Mouse (Mus musculus) spleen, adult 2 months (tissue): Measurements from ENCODE around the gene Hs6st3. TPM values are rescaled to one million over a fixed set of nuclear protein-coding genes. Genes with fewer than 3 reads are reported as not detected.

Experiments used
- DNase-seq, 2 experiments: peaks; one replicate each; pipeline versions ENCODE4 v3.0.0 to v3.0.0-alpha.2; 2012 to 2021; ENCODE audit warnings: low spot score in 2 of 2, low read depth in 1 of 2
- H3K27ac ChIP-seq: fragments of 200-500 bp; 2 replicates; pipeline ENCODE4 v1.5.1; 2012; ENCODE audit warnings: low read length, inconsistent platforms; ENCODE audit not compliant: insufficient read depth
- H3K27me3 ChIP-seq: fragments of 200-500 bp; 2 replicates; pipeline ENCODE4 v1.6.1; 2012; ENCODE audit warnings: mild to moderate bottlenecking, moderate library complexity, low read length, inconsistent platforms; ENCODE audit not compliant: control insufficient read depth, insufficient read depth
- H3K36me3 ChIP-seq: fragments of 200-500 bp; 2 replicates; pipeline ENCODE4 v1.6.1; 2012; ENCODE audit warnings: mild to moderate bottlenecking, low read length, inconsistent platforms; ENCODE audit not compliant: control insufficient read depth, insufficient read depth
- H3K4me1 ChIP-seq: fragments of 200-500 bp; 2 replicates; pipeline ENCODE4 v1.6.1; 2011; ENCODE audit warnings: inconsistent platforms; ENCODE audit not compliant: control insufficient read depth, insufficient read depth, insufficient read length
- H3K4me3 ChIP-seq: fragments of 200-500 bp; 2 replicates; pipeline ENCODE4 v1.5.1; 2011; ENCODE audit warnings: mild to moderate bottlenecking, inconsistent platforms; ENCODE audit not compliant: insufficient read depth, insufficient read length; ENCODE audit errors: extremely low read depth
- CTCF ChIP-seq: fragments of 200-500 bp; IDR thresholded peaks from 2 replicates; pipeline ENCODE4 v1.5.1; 2011; ENCODE audit warnings: mild to moderate bottlenecking, inconsistent platforms; ENCODE audit not compliant: insufficient read depth, insufficient read length, insufficient replicate concordance; ENCODE audit errors: extremely low read depth
- POLR2A ChIP-seq: fragments of 200-500 bp; IDR thresholded peaks from 2 replicates; pipeline ENCODE4 v1.6.1; 2011; ENCODE audit warnings: low read depth, low read length, inconsistent platforms
- WGBS: fragments of 180-500 bp; shearing (Covaris S2); methylation state at CpG from one replicate; pipeline ENCODE4 v1.1.7; 2018; 5-methylcytosine and 5-hydroxymethylcytosine counted together
- polyA plus RNA-seq: library from polyadenylated mRNA; depleted of rRNA; stranded (reverse); fragments of >200 nt; gene quantifications from 2 replicates; pipeline ENCODE4 v1.2.3, GENCODE M21; 2012

Gene Hs6st3
- polyA plus RNA-seq, 1 experiment = not detected

GRCm38 (mm10) chr14:119112558-119112957, 25.6 kb upstream of the Hs6st3 start:
- TF ChIP-seq CTCF (no peak), POLR2A (no peak)
- no peak overlapping the region for H3K27ac ChIP-seq
- H3K27me3 ChIP-seq = no peaks in the 10 kb centered on the region
- no peaks in the 10 kb centered on the region for H3K36me3 ChIP-seq
- H3K4me3 ChIP-seq = no peak overlapping the region
- 74% methylated on average over 6 of the region's 6 CpGs for WGBS
- H3K4me1 ChIP-seq = no peaks in the 10 kb centered on the region
- no peak for DNase-seq

GRCm38 (mm10) chr14:119123582-119123981, 14.6 kb upstream of the Hs6st3 start:
- no peak for TF ChIP-seq CTCF
- TF ChIP-seq POLR2A = no peak
- DNase-seq = no peak
- Histone ChIP-seq H3K4me3 (no peak overlapping the region), H3K36me3 (no peaks in the 10 kb centered on the region), H3K27ac (no peak overlapping the region), H3K27me3 (no peaks in the 10 kb centered on the region), H3K4me1 (no peaks in the 10 kb centered on the region)
- WGBS = 8% methylated on average over 12 of the region's 12 CpGs

- no peaks in the 10 kb centered on the region for H3K36me3 ChIP-seq
- TF ChIP-seq POLR2A (no peak), CTCF (no peak)
- H3K27ac ChIP-seq = no peak overlapping the region
- WGBS = 45% methylated on average over 3 of the region's 3 CpGs
- H3K4me3 ChIP-seq = no peak overlapping the region
- H3K4me1 ChIP-seq = no peaks in the 10 kb centered on the region
- no peaks in the 10 kb centered on the region for H3K27me3 ChIP-seq
- no peak for DNase-seq
Observed at GRCm38 (mm10) chr14:119124061-119124460, 14.1 kb upstream of the Hs6st3 start.

- H3K36me3 ChIP-seq = no peaks in the 10 kb centered on the region
- no peak overlapping the region for H3K4me3 ChIP-seq
- H3K27me3 ChIP-seq = no peaks in the 10 kb centered on the region
- no peaks in the 10 kb centered on the region for H3K4me1 ChIP-seq
- TF ChIP-seq CTCF (no peak), POLR2A (no peak)
- H3K27ac ChIP-seq = no peak overlapping the region
- WGBS = 85% methylated on average over 4 of the region's 4 CpGs
- DNase-seq = no peak
Observed at GRCm38 (mm10) chr14:119125840-119126239, 12.3 kb upstream of the Hs6st3 start.

- Histone ChIP-seq H3K27ac (no peak overlapping the region), H3K4me3 (no peak overlapping the region), H3K36me3 (no peaks in the 10 kb centered on the region), H3K4me1 (no peaks in the 10 kb centered on the region), H3K27me3 (no peaks in the 10 kb centered on the region)
- no peak for TF ChIP-seq POLR2A
- no peak for TF ChIP-seq CTCF
- DNase-seq = no peak
- WGBS = 91% methylated on average over 2 of the region's 2 CpGs
Observed at GRCm38 (mm10) chr14:119127330-119127729, 10.8 kb upstream of the Hs6st3 start.

GRCm38 (mm10) chr14:119137512-119137905, 632 bp upstream of the Hs6st3 start:
- Histone ChIP-seq H3K36me3 (no peaks in the 10 kb centered on the region), H3K4me3 (no peak overlapping the region; the same call in 1 of the 2 replicates), H3K27me3 (peaks cover 12% of the 10 kb centered on the region), H3K4me1 (no peaks in the 10 kb centered on the region; the same call in 1 of the 2 replicates), H3K27ac (no peak overlapping the region)
- TF ChIP-seq CTCF (no peak), POLR2A (no peak)
- 3% methylated on average over 38 of the region's 38 CpGs for WGBS
- DNase-seq = no peak

- H3K4me3 ChIP-seq = no peak overlapping the region
- WGBS = 4% methylated on average over 20 of the region's 20 CpGs
Observed at GRCm38 (mm10) chr14:119138786-119139100, 602 bp downstream of the Hs6st3 start.

More at GRCm38 (mm10) chr14:119138786-119139100, 602 bp downstream of the Hs6st3 start:
- no peak for DNase-seq
- Histone ChIP-seq H3K4me1 (no peaks in the 10 kb centered on the region; the same call in 1 of the 2 replicates), H3K27ac (no peak overlapping the region), H3K36me3 (no peaks in the 10 kb centered on the region), H3K27me3 (peaks cover 12% of the 10 kb centered on the region)
- TF ChIP-seq POLR2A = no peak
- no peak for TF ChIP-seq CTCF
